Mouse (Mus musculus) stomach, postnatal 0 days (tissue): ENCODE results near the gene Gm45717.

ENCODE experiments used
- CTCF ChIP-seq: IDR thresholded peaks from 2 replicates; pipeline ENCODE4 v1.5.1; 2016; ENCODE audit warnings: antibody characterized with exemption, low read depth, mild to moderate bottlenecking, moderate library complexity
- EP300 ChIP-seq: optimal IDR thresholded peaks from 2 replicates; pipeline ENCODE3; 2016; ENCODE audit warnings: antibody characterized with exemption

DNA sequence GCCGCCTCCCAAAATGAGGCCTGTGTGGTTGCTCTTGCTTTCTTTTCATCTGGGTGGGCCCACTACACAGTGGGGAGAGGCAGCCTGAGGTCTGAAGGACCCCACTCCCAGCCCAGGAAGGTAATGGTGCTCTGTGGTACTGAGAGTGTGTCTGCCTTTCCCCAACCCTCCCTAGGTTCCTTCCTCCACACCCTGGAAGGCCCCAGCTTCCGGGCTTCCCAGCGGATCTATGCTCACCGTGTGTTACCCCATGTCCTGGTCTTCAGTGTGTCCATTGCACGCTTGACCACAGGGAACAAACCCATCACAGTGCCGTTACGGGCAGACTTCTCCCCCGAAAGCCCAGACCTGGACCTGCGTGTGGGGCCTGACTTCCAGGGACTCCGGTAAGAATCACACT, 12.9 kb downstream of the Gm45717 start:
- TF ChIP-seq EP300 (no peak), CTCF (no peak)
